Mouse (Mus musculus): ENCODE results near the gene Ppfibp1.

Ppfibp1 gene

GRCm38 (mm10) chr6:147042291-147043290, 154.3 kb downstream of the Ppfibp1 start, which contains the start of gene Mrps35:
Gene Mrps35 (plus strand): TSS chr6:147042764.
- DNase-seq (ENCODE audit: low read depth) = peak; percentile 83

- DNase-seq (ENCODE audit: low read depth) = no peak
Observed at GRCm38 (mm10) chr6:147043633-147044032, 155.3 kb downstream of the Ppfibp1 start.

GRCm38 (mm10) chr6:147049239-147049805, 161.0 kb downstream of the Ppfibp1 start:
- no peak for DNase-seq (ENCODE audit: low read depth)

- no peak for DNase-seq (ENCODE audit: low read depth)
Observed at GRCm38 (mm10) chr6:147051666-147052065, 163.4 kb downstream of the Ppfibp1 start.

GRCm38 (mm10) chr6:147052440-147052839, 164.2 kb downstream of the Ppfibp1 start:
- DNase-seq (ENCODE audit: low read depth) = no peak

GRCm38 (mm10) chr6:147053785-147054646, 165.7 kb downstream of the Ppfibp1 start:
- no peak for DNase-seq (ENCODE audit: low read depth)

- no peak for DNase-seq (ENCODE audit: low read depth)
Observed at GRCm38 (mm10) chr6:147055374-147055977, 167.2 kb downstream of the Ppfibp1 start.

- no peak for DNase-seq (ENCODE audit: low read depth)
Observed at GRCm38 (mm10) chr6:147059326-147059725, 171.0 kb downstream of the Ppfibp1 start.

GRCm38 (mm10) chr6:147061630-147062029, 173.3 kb downstream of the Ppfibp1 start:
- no peak for DNase-seq (ENCODE audit: low read depth)

GRCm38 (mm10) chr6:147062034-147062433, 173.7 kb downstream of the Ppfibp1 start:
- no peak for DNase-seq (ENCODE audit: low read depth)

- DNase-seq (ENCODE audit: low read depth) = no peak
Observed at GRCm38 (mm10) chr6:147062694-147063093, 174.4 kb downstream of the Ppfibp1 start.

- DNase-seq (ENCODE audit: low read depth) = no peak
Observed at GRCm38 (mm10) chr6:147064226-147064943, 176.1 kb downstream of the Ppfibp1 start.

- no peak for DNase-seq (ENCODE audit: low read depth)
Observed at GRCm38 (mm10) chr6:147064944-147065261, 176.6 kb downstream of the Ppfibp1 start.

- DNase-seq (ENCODE audit: low read depth) = no peak
Observed at GRCm38 (mm10) chr6:147075808-147076387, 187.6 kb downstream of the Ppfibp1 start.

GRCm38 (mm10) chr6:147076878-147077277, 188.6 kb downstream of the Ppfibp1 start:
- DNase-seq (ENCODE audit: low read depth) = no peak

GRCm38 (mm10) chr6:147079919-147080318, 191.6 kb downstream of the Ppfibp1 start:
- DNase-seq (ENCODE audit: low read depth) = no peak
